Mouse (Mus musculus) ES-E14 (cell line): ENCODE results near the gene Amotl1. TPM values are rescaled to one million over a fixed set of nuclear protein-coding genes. Genes with fewer than 3 reads are reported as not detected.

Experiments used
- DNase-seq: peaks from one replicate; pipeline ENCODE4 v3.0.0-alpha.2; 2013; ENCODE audit warnings: low read depth, low spot score
- H3K27ac ChIP-seq: 2 replicates; pipeline ENCODE4 v1.5.1; 2012; ENCODE audit warnings: low read depth, mild to moderate bottlenecking, low read length, moderate library complexity, mixed read lengths; ENCODE audit not compliant: poor library complexity, insufficient read depth, severe bottlenecking
- H3K36me3 ChIP-seq: 2 replicates; pipeline ENCODE4 v1.6.1; 2012; ENCODE audit warnings: mild to moderate bottlenecking, low read length, moderate library complexity, mixed read lengths; ENCODE audit not compliant: control insufficient read depth, poor library complexity, insufficient read depth, severe bottlenecking
- H3K4me1 ChIP-seq, 2 experiments: fragments of 150-350 bp in 1 of 2; sonication (generic) in 1 of 2; 2 replicates each; pipeline ENCODE4 v1.6.1; 2012; ENCODE audit warnings: low read length in 2 of 2, mild to moderate bottlenecking in 1 of 2, mixed read lengths in 1 of 2; ENCODE audit not compliant: control insufficient read depth in 2 of 2, insufficient read depth in 2 of 2, poor library complexity in 1 of 2
- H3K4me3 ChIP-seq, 2 experiments: fragments of 150-350 bp in 1 of 2; sonication (generic) in 1 of 2; 2 replicates each; pipeline ENCODE4 v1.5.1; 2012; ENCODE audit warnings: low read length in 2 of 2, low read depth in 1 of 2, mild to moderate bottlenecking in 1 of 2, mixed read lengths in 1 of 2; ENCODE audit not compliant: insufficient read depth in 1 of 2, poor library complexity in 1 of 2, severe bottlenecking in 1 of 2
- H3K9ac ChIP-seq: 2 replicates; pipeline ENCODE4 v1.6.1; 2012; ENCODE audit warnings: low read depth, mild to moderate bottlenecking, low read length, mixed read lengths; ENCODE audit not compliant: poor library complexity, insufficient read depth, severe bottlenecking
- H3K9me3 ChIP-seq: fragments of 150-350 bp; sonication (generic); 2 replicates; pipeline ENCODE4 v1.6.1; 2012; ENCODE audit warnings: low read depth, mild to moderate bottlenecking, low read length; ENCODE audit not compliant: control insufficient read depth, insufficient read depth
- CHD2 ChIP-seq: IDR thresholded peaks from 2 replicates; pipeline ENCODE4 v1.6.1; 2014; ENCODE audit warnings: mild to moderate bottlenecking, low read depth, low read length, inconsistent platforms
- HCFC1 ChIP-seq: IDR thresholded peaks from 2 replicates; pipeline ENCODE4 v1.6.1; 2012; ENCODE audit warnings: low read length, inconsistent platforms, borderline replicate concordance; ENCODE audit not compliant: insufficient read depth
- MAFK ChIP-seq: IDR thresholded peaks from 2 replicates; pipeline ENCODE4 v1.6.1; 2014; ENCODE audit warnings: mild to moderate bottlenecking, low read depth, low read length, inconsistent platforms; ENCODE audit not compliant: insufficient read depth
- ZC3H11A ChIP-seq: IDR thresholded peaks from 2 replicates; pipeline ENCODE4 v1.6.1; 2012; ENCODE audit warnings: low read depth, mild to moderate bottlenecking, inconsistent platforms, low read length, borderline replicate concordance
- ZNF384 ChIP-seq: IDR thresholded peaks from 2 replicates; pipeline ENCODE4 v1.6.1; 2012; ENCODE audit warnings: low read depth, low read length, inconsistent platforms
- in situ Hi-C, 2 experiments: fragments of 600-800 bp; cut with MboI; formaldehyde crosslinking; loops; one replicate each; pipeline ENCODE4 v1.15.1; 2025; ENCODE audit warnings: low sequenced_read_pairs in 2 of 2, inconsistent platforms in 1 of 2; ENCODE audit not compliant: unreplicated experiment in 2 of 2
- total RNA-seq: library from RNA; depleted of rRNA; stranded (reverse); fragments of 300-350 nt; gene quantifications from 2 replicates; pipeline ENCODE4 v1.2.3, GENCODE M21; 2012

The Amotl1 gene
- total RNA-seq, 1 experiment = 24.6 TPM

- no peaks in the 10 kb centered on the region for H3K9me3 ChIP-seq
- H3K4me1 ChIP-seq = peaks cover 0 to 7% of the 10 kb centered on the region in 2 experiments; a peak in 1 of 4 replicates
- DNase-seq = no peak
- H3K4me3 ChIP-seq = no peak overlapping the region
- in situ Hi-C loops = no loop called here
- H3K36me3 ChIP-seq = no peaks in the 10 kb centered on the region
- H3K27ac ChIP-seq = no peak overlapping the region
- no peak overlapping the region for H3K9ac ChIP-seq
- TF ChIP-seq MAFK (no peak), HCFC1 (no peak), CHD2 (no peak), ZNF384 (no peak)
These were observed 24.7 kb downstream of the Amotl1 start for GRCm38 (mm10) chr9:14620107-14620506.

DNA sequence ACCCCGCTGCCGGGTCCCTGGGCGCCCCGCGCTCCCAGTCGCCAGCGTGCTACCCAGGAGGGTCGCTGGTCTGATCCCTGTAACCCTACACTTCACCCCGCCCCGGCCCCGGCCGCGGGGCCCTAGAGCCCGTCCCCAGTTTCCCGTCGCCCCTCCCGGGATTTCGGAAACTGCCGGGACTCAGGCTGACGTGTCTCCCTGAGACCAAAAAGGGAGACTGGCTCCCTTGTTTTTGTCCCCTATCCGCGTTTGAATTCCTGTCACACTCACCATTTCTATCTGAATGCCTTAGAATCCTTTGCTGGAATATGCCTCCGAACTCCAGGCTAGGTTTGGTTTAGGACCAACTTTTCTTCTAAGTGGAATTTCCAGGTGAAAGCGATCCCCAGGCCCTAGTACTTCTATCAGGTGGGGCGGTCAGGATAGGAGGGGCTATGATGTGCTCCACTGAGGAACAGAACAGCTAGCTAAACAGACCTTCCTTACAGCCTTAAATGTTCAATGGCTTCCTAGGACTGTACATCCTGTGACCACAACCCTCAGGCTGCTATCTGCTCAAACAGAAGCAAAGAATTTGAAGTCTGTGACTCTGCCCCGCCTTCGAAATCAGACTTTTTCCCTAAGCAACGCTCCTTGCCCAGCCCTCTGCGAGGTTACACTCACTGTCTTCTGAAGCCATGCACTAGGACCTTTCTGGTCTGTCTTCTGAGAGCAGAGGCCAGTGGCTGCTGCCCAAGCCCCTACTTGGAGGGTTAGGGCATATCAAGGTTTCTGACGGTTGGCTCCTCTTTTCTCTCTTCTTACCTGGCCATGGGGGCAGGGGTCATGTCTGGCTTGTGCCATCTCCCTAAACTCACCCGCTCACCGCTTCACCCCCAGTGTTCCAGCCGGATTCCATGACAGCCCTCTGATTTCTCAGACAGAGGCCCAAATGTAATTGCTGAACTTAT lies 29.6 kb downstream of the Amotl1 start:
- peak; percentile 48 for DNase-seq

DNA sequence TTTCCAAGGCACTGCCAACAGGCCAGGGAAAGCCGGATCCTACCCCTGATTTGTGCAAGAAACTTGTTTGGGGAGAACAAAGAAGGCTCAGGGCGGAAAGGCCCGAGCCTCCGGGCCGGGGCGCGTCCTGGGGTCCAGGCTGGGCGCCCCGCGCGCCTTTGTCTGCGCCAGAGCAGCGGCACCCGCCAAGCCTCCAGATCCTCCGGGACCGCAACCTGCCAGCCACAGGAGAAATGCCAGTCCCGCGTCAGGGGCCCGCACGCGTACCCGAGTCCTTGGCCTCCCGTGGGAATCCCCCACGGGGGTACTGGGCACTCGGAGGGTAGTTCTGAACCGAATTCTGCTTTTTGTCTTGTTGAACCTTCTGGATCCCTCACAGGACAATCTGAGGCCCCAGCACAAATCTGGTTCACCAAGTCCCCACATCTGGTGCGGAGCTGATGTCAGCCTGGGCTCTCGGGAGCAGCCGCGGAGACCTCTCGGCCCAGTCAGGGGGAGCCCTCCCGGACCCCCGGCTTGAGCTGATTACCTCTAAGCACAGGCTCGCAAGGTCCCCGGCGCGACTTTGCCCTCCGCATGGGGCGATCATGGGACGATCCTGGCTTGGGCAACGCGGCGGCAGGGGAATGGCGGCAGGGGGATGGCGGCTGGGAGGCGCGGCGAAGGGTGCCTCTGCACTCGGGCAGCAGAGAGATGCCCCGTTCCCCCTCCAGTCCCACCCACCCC lies 30.5 kb downstream of the Amotl1 start:
- H3K4me3 ChIP-seq = peak overlapping the region; percentile 81 to 87
- TF ChIP-seq MAFK (no peak), ZC3H11A (no peak), CHD2 (no peak), HCFC1 (peak; percentile 38; the same call in 1 of the 2 replicates), ZNF384 (no peak)
- in situ Hi-C loops = no loop called here
- peaks cover 0 to 6% of the 10 kb centered on the region in 2 experiments; a peak in 1 of 4 replicates for H3K4me1 ChIP-seq
- no peaks in the 10 kb centered on the region for H3K36me3 ChIP-seq
- DNase-seq = peak; percentile 16
- H3K27ac ChIP-seq = no peak overlapping the region
- no peaks in the 10 kb centered on the region for H3K9me3 ChIP-seq
- H3K9ac ChIP-seq = peak overlapping the region; percentile 87

More for the DNA sequence above, 29.6 kb downstream of the Amotl1 start:
- H3K9ac ChIP-seq = peak overlapping the region; percentile 87; the same call in 1 of the 2 replicates
- no peak overlapping the region for H3K27ac ChIP-seq
- H3K36me3 ChIP-seq = no peaks in the 10 kb centered on the region
- TF ChIP-seq HCFC1 (no peak), CHD2 (no peak), MAFK (no peak), ZNF384 (no peak), ZC3H11A (no peak)
- peak overlapping the region; percentile 81 to 87 for H3K4me3 ChIP-seq
- no peaks in the 10 kb centered on the region for H3K9me3 ChIP-seq
- H3K4me1 ChIP-seq = peaks cover 0 to 6% of the 10 kb centered on the region in 2 experiments; a peak in 1 of 4 replicates
- in situ Hi-C loops = no loop called here

DNA sequence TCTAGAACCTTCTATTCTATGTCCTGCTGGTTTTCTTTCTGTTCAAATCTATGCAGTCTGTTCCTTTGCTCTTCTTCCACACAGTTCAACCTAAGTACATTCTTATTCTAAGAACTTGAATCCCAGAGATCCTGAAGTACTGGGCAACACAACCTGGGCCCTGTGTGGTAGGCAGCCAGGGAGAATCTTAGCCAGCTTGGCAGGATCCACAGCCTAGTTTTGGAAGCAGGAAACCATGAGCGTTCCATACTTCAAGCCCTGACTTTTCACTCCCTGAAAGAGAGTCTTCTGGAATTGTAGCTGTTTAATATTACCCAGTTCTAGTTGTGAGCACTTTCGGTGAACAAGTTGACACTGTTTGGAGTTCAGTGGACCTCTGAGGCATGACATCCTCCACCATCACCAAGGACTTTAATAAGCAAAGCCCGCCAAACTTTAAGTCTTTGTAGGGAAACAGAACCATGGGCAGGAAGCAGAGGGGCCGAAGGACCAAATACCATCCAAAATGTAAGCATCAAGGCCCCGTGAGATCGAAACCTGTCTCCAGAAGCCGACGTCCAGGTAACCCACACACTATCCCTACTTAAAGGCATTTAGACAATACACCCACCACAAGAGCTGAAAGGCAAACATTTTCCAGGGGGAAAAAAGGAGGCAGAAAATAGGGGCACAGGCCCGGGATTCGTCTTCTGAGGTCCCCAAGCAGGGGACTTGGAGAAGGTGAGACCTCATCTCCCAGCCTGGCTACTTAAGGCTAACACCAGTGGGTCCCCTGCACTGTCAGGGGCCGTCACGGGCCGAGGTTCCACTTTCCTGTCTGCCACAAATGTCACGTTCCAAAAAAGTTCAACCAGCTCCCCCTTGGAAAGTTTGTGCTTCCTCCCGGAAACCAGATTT lies 31.3 kb downstream of the Amotl1 start:
- TF ChIP-seq CHD2 = no peak
- no peak for TF ChIP-seq ZNF384
- H3K27ac ChIP-seq = no peak overlapping the region
- peak overlapping the region; percentile 87 for H3K9ac ChIP-seq
- H3K9me3 ChIP-seq = no peaks in the 10 kb centered on the region
- H3K4me3 ChIP-seq = peak overlapping the region; percentile 81 to 87
- H3K36me3 ChIP-seq = no peaks in the 10 kb centered on the region
- DNase-seq = no peak
- in situ Hi-C loops = no loop called here
- H3K4me1 ChIP-seq = peaks cover 0 to 6% of the 10 kb centered on the region in 2 experiments; a peak in 1 of 4 replicates
